Mouse (Mus musculus) kidney, adult 11 months (tissue): ENCODE results near the gene Crhr2.
A peak's percentile ranks its signal among the peaks of the same experiment; 100 is the strongest.

Source experiments
- DNase-seq: peaks from one replicate; pipeline ENCODE4 v3.0.0; 2022

Crhr2 gene

GRCm38 (mm10) chr6:55132794-55133193 is at the start of gene Crhr2:
Crhr2 (minus strand) TSS chr6:55133016.
- no peak for DNase-seq

- DNase-seq, result peak; percentile 75
These were observed 46.7 kb upstream of the Crhr2 start for GRCm38 (mm10) chr6:55179560-55179959.

GRCm38 (mm10) chr6:55177060-55177732 is 44.4 kb upstream of the Crhr2 start:
- DNase-seq, result no peak

- peak; percentile 82 for DNase-seq
These were observed 43.1 kb upstream of the Crhr2 start for GRCm38 (mm10) chr6:55175892-55176291.

GRCm38 (mm10) chr6:55175456-55175855 is 42.6 kb upstream of the Crhr2 start:
- peak; percentile 61 for DNase-seq

- DNase-seq, result peak; percentile 57
These were observed 41.9 kb upstream of the Crhr2 start, which contains the start of gene Inmt for GRCm38 (mm10) chr6:55174741-55175181. Inmt (minus strand) TSS chr6:55175043.

- peak; percentile 53 for DNase-seq
These were observed 41.1 kb upstream of the Crhr2 start for GRCm38 (mm10) chr6:55173941-55174349.

- no peak for DNase-seq
These were observed 40.4 kb upstream of the Crhr2 start for GRCm38 (mm10) chr6:55173171-55173570.

- no peak for DNase-seq
These were observed 38.8 kb upstream of the Crhr2 start for GRCm38 (mm10) chr6:55171638-55172037.

- DNase-seq, result no peak
These were observed 37.0 kb upstream of the Crhr2 start for GRCm38 (mm10) chr6:55169818-55170217.

GRCm38 (mm10) chr6:55166777-55167463 is 34.1 kb upstream of the Crhr2 start:
- peak; percentile 56 for DNase-seq

- DNase-seq, result no peak
These were observed 30.3 kb upstream of the Crhr2 start for GRCm38 (mm10) chr6:55163046-55163584.

- no peak for DNase-seq
These were observed 28.5 kb upstream of the Crhr2 start for GRCm38 (mm10) chr6:55161311-55161761.

GRCm38 (mm10) chr6:55159256-55159655 is 26.4 kb upstream of the Crhr2 start:
- no peak for DNase-seq

GRCm38 (mm10) chr6:55152226-55152625 is 19.4 kb upstream of the Crhr2 start:
- no peak for DNase-seq

GRCm38 (mm10) chr6:55146138-55146537 is 13.3 kb upstream of the Crhr2 start:
- DNase-seq, result no peak

GRCm38 (mm10) chr6:55145285-55145684 is 12.5 kb upstream of the Crhr2 start:
- DNase-seq, result peak; percentile 39

GRCm38 (mm10) chr6:55138343-55138742 is 5.5 kb upstream of the Crhr2 start:
- no peak for DNase-seq

GRCm38 (mm10) chr6:55133425-55133824 is 609 bp upstream of the Crhr2 start:
- no peak for DNase-seq

GRCm38 (mm10) chr6:55131301-55131700 is 1.5 kb downstream of the Crhr2 start:
- no peak for DNase-seq

GRCm38 (mm10) chr6:55130631-55131030 is 2.2 kb downstream of the Crhr2 start:
- no peak for DNase-seq

GRCm38 (mm10) chr6:55128391-55128790 is 4.4 kb downstream of the Crhr2 start:
- no peak for DNase-seq

- DNase-seq, result no peak
These were observed 6.2 kb downstream of the Crhr2 start for GRCm38 (mm10) chr6:55126576-55126975.

GRCm38 (mm10) chr6:55123056-55123455 is 9.8 kb downstream of the Crhr2 start:
- DNase-seq, result no peak
